Mouse (Mus musculus) liver, postnatal 0 days (tissue): ENCODE data around the gene Pus10.

Source experiments
- CTCF ChIP-seq: sonication (generic); IDR thresholded peaks from 2 replicates; pipeline ENCODE4 v1.5.1; 2016; ENCODE audit warnings: antibody characterized with exemption, low read depth
- EP300 ChIP-seq: IDR thresholded peaks from 2 replicates; pipeline ENCODE4 v1.6.1; 2016; ENCODE audit warnings: antibody characterized with exemption, low read depth, mild to moderate bottlenecking

DNA sequence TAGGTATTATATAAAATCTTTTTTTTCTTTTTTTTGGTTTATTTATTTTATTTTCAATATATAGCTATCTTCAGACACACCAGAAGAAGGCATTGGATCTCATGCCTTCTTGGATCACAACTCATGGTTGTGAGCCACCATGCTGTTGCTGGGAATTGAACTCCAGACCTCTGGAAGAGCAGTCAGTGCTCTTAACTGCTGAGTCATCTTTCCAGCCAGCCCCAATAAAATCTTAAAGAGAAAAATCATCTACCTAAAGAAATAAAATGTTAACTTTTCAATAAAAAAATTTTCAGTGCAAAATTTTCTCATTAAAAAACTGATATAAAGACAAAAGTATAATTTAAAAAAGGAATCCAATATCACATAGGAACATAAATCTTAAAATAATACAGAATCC, 1.2 kb upstream of the Pus10 start:
- no peak for TF ChIP-seq EP300
- no peak for TF ChIP-seq CTCF
